Mouse (Mus musculus) liver, adult 2 months (tissue): ENCODE measurements around the gene Ddx58.

Experiments used
- CTCF ChIP-seq: fragments of 200-500 bp; IDR thresholded peaks from 2 replicates; pipeline ENCODE4 v1.5.1; 2011; ENCODE audit warnings: low read depth, low read length, control low read depth
- POLR2A ChIP-seq: fragments of 200-500 bp; IDR thresholded peaks from 2 replicates; pipeline ENCODE4 v1.6.1; 2011; ENCODE audit warnings: low read length, control low read depth; ENCODE audit not compliant: insufficient read depth; ENCODE audit errors: extremely low read depth

DNA sequence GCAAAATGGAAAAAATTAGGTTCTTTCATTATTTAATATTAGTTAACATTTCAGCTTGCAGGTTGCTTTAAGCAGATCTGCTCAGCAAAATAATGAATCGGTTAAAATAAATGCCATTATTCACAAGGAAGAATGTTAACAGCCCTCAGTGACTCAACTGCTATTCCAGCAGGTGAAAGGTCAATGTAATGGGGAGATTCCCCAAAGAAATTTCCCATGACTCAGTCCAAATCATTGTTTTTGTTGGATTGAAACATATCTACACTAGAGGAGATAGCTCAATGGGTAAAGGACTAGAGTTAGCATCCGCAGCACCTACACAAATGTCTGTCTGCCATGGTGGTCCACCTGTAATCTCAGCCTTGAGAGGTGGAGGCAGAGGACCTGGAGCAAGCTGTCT is 49.4 kb upstream of the Ddx58 start:
- TF ChIP-seq CTCF (no peak), POLR2A (no peak)
